Mouse (Mus musculus) kidney, postnatal 0 days (tissue): ENCODE data around the gene Mrvi1. TPM values are rescaled to one million over a fixed set of nuclear protein-coding genes. Genes with fewer than 3 reads are reported as not detected.

Experiments used
- ATAC-seq: fragments of 200-750 bp; cut with Nextera tagmentation; replicated peaks from 2 replicates; pipeline ENCODE4 v1.8.0; 2017; ENCODE audit warnings: low read depth, moderate number of reproducible peaks, moderate TSS enrichment, moderate library complexity; ENCODE audit not compliant: low FRiP score
- DNase-seq: peaks from one replicate; pipeline ENCODE4 v3.0.0-alpha.2; 2016; ENCODE audit warnings: low spot score
- H3K27ac ChIP-seq: fragments of 300-500 bp; sonication (generic); 2 replicates; pipeline ENCODE4 v1.5.1; 2014; ENCODE audit warnings: mild to moderate bottlenecking
- H3K27me3 ChIP-seq: fragments of 300-500 bp; sonication (generic); 2 replicates; pipeline ENCODE4 v1.6.1; 2014; ENCODE audit warnings: low read length, mixed read lengths; ENCODE audit not compliant: insufficient read depth
- H3K36me3 ChIP-seq: fragments of 300-500 bp; sonication (generic); 2 replicates; pipeline ENCODE4 v1.6.1; 2014; ENCODE audit warnings: low read length, mixed read lengths; ENCODE audit not compliant: insufficient read depth
- H3K4me1 ChIP-seq: fragments of 300-500 bp; sonication (generic); replicated peaks from 2 replicates; pipeline ENCODE4 v1.6.1; 2014; ENCODE audit warnings: antibody characterized with exemption, low read length, mixed read lengths; ENCODE audit not compliant: insufficient read depth
- H3K4me2 ChIP-seq: fragments of 300-500 bp; sonication (generic); 2 replicates; pipeline ENCODE4 v1.6.1; 2014; ENCODE audit warnings: mild to moderate bottlenecking, low read length, moderate library complexity, mixed read lengths
- H3K4me3 ChIP-seq: fragments of 300-500 bp; sonication (generic); replicated peaks from 2 replicates; pipeline ENCODE4 v1.5.1; 2014; ENCODE audit warnings: low read depth, low read length
- H3K9ac ChIP-seq: fragments of 300-500 bp; sonication (generic); 2 replicates; pipeline ENCODE4 v1.6.1; 2014; ENCODE audit warnings: low read depth, low read length
- H3K9me3 ChIP-seq: fragments of 300-500 bp; sonication (generic); replicated peaks from 2 replicates; pipeline ENCODE4 v1.6.1; 2016; ENCODE audit warnings: low read length, inconsistent platforms, mixed read lengths
- CTCF ChIP-seq: IDR thresholded peaks from 2 replicates; pipeline ENCODE4 v1.5.1; 2016; ENCODE audit warnings: antibody characterized with exemption, low read depth, mild to moderate bottlenecking, moderate library complexity
- WGBS: fragments of 180-500 bp; shearing (Covaris S2); extraction: QIAGEN DNeasy Blood & Tissue Kit; methylation state at CpG from one replicate; pipeline ENCODE4 v1.1.7; 2014; 5-methylcytosine and 5-hydroxymethylcytosine counted together
- polyA plus RNA-seq: library from polyadenylated mRNA; unstranded; fragments of >200 nt; fragmentation: Nextera tagmentation; extraction: Ambion mirVana; gene quantifications from 2 replicates; pipeline ENCODE4 v1.2.1, GENCODE M21; 2015

Gene Mrvi1
- polyA plus RNA-seq, 1 experiment from 2014 or later: 9.5 TPM

DNA sequence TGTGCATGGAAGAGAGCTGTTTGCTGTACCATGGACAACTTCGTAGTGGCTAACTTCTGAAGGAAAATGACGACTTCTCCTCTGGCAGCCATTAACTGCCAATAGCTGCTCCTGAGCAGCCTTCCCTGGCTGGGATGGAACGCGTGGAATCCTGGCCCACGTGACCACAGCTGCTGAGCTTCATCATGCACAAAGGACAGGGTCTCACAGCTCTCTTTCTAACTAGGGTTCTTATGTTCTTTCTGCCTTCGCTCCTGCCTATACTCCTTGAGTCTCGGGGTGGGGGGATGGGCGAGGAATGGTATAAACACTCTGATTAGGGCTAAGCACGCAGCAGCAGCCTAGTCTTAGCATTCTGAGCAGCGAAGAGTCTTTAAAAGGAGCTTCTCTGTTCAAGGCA lies 117.2 kb downstream of the Mrvi1 start:
- Histone ChIP-seq H3K4me3 (no peak overlapping the region), H3K27ac (no peak overlapping the region), H3K36me3 (no peaks in the 10 kb centered on the region), H3K27me3 (no peaks in the 10 kb centered on the region), H3K4me1 (no peaks in the 10 kb centered on the region), H3K4me2 (no peak overlapping the region), H3K9me3 (no peaks in the 10 kb centered on the region), H3K9ac (no peak overlapping the region)
- no peak for ATAC-seq
- no peak for TF ChIP-seq CTCF
- WGBS: 38% methylated on average over 10 of the region's 10 CpGs
- peak; percentile 31 for DNase-seq

DNA sequence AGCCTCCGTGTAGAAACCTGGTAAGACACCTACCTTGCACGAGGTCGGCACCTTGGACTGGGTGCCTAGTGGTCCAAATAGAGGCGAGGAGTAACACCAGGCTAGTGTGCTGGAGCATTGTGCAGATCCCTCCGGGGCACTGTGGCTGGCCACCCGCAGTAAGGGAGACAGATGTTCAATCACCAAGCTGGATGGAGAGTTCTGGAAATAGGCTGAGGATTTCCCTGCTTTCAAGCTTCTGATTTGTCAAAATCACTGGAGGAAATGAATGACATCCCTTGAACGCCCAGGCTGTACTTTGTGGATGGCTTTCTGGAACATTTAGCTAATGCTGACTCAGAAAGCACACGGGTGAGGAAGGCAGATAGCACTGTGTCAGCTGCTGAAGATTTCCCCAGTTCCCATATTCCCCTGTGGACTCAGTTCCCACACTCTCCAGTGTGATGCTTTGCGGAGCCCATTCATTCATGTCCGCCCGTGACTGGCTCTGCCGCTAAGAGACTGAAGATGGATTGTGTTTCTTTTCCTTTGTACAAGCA lies 119.4 kb downstream of the Mrvi1 start, which contains the start of gene Lyve1:
Gene Lyve1 (minus strand): TSS at position 489 of the 539 bp plus-strand sequence.
- Histone ChIP-seq H3K36me3 (no peaks in the 10 kb centered on the region), H3K9ac (no peak within 1 kb of the TSS), H3K4me1 (no peaks in the 10 kb centered on the region), H3K4me3 (no peak within 1 kb of the TSS), H3K27ac (no peak within 1 kb of the TSS), H3K4me2 (no peak within 1 kb of the TSS), H3K27me3 (no peaks in the 10 kb centered on the region), H3K9me3 (no peaks in the 10 kb centered on the region)
- no peak for TF ChIP-seq CTCF
- WGBS: 57% methylated on average over 12 of the region's 12 CpGs
- ATAC-seq (no peak), DNase-seq (no peak)

DNA sequence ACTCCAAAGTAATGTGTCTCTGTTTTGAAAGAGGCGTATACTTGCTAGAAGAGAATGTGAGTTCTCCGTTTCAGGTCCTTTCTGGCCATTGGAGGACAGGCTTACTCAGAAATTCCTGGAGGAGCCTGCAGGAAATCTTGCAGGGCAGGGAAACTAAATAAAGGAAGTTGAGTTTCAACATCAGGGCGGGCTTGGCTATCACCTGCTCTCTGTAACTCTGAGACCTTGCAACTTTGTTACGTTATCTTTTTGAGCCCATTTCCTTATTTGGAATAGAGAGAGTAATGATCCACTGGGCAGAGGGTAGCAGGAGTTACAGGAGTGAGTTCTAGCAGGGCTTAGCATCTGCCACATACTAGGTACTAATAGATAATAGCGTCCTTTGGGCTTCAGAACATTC lies 122.1 kb downstream of the Mrvi1 start:
- H3K4me1 ChIP-seq: no peaks in the 10 kb centered on the region
- H3K36me3 ChIP-seq: no peaks in the 10 kb centered on the region
- no peak overlapping the region for H3K4me3 ChIP-seq
- no peak overlapping the region for H3K27ac ChIP-seq
- 34% methylated on average over 5 of the region's 5 CpGs for WGBS
- H3K9ac ChIP-seq: no peak overlapping the region
- ATAC-seq (no peak), DNase-seq (no peak)
- no peaks in the 10 kb centered on the region for H3K9me3 ChIP-seq
- no peak overlapping the region for H3K4me2 ChIP-seq
- no peaks in the 10 kb centered on the region for H3K27me3 ChIP-seq
- no peak for TF ChIP-seq CTCF

DNA sequence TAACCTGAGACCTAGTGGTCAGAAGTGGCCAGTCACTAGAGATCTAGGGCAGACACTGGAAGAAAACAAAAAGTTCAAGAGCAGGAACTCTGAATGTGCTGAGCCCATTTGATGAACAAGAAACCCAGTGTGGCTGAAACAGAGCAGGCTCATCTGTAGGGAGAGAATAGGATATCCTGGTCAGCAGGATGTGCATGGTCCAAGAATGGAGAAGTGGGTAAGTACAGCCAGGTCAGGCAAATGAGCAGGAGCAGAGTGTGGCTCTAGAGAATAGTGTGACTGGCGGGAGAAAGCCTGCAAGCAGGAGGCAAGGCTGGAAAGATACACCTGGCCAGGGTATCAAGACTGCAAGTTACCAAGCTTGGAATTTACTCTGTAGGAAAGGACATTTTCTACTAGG lies 126.7 kb downstream of the Mrvi1 start:
- DNase-seq (no peak), ATAC-seq (no peak)
- no peaks in the 10 kb centered on the region for H3K36me3 ChIP-seq
- no peak overlapping the region for H3K9ac ChIP-seq
- no peaks in the 10 kb centered on the region for H3K27me3 ChIP-seq
- 84% methylated on average over 1 of the region's 1 CpGs for WGBS
- H3K4me3 ChIP-seq: no peak overlapping the region
- no peak for TF ChIP-seq CTCF
- no peak overlapping the region for H3K4me2 ChIP-seq
- H3K27ac ChIP-seq: peak overlapping the region; percentile 54
- H3K4me1 ChIP-seq: peaks cover 4% of the 10 kb centered on the region; the same call in 1 of the 2 replicates
- no peaks in the 10 kb centered on the region for H3K9me3 ChIP-seq

DNA sequence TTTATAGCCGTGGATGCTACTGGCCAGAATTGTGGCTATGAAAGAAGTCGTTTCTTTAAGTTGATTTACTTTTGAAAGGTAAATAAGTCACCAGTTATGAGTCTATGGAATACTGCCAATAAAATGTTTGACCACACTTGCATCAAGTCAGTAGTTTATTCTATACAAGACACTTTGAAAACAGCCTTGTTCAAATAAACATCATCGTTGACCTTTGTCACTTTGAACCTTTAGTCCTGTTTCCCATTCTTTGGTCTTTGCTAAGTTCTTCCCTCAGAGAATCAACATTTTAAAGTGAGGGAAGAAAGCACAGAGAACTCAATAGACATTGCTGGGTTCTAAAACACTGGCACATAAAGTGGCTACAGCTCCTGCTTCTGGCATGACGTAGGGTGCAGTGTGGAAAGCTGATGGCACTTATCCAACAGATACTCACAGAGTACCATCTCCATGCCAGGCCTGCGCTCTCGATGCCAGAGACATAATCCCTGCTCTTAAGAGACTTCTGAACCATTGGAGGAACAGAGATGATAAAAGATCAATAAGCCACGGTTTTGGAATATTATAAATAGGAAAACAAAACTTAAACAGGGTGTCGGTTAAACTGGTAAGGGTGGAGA lies 127.2 kb downstream of the Mrvi1 start:
- no peak for TF ChIP-seq CTCF
- no peaks in the 10 kb centered on the region for H3K36me3 ChIP-seq
- peak overlapping the region; percentile 54 for H3K27ac ChIP-seq
- H3K9ac ChIP-seq: no peak overlapping the region
- ATAC-seq (peak; percentile 29; the same call in 1 of the 2 replicates), DNase-seq (peak; percentile 87)
- peaks cover 4% of the 10 kb centered on the region; the same call in 1 of the 2 replicates for H3K4me1 ChIP-seq
- H3K4me3 ChIP-seq: no peak overlapping the region
- H3K9me3 ChIP-seq: no peaks in the 10 kb centered on the region
- no peak overlapping the region for H3K4me2 ChIP-seq
- WGBS: 61% methylated on average over 8 of the region's 8 CpGs
- H3K27me3 ChIP-seq: no peaks in the 10 kb centered on the region

DNA sequence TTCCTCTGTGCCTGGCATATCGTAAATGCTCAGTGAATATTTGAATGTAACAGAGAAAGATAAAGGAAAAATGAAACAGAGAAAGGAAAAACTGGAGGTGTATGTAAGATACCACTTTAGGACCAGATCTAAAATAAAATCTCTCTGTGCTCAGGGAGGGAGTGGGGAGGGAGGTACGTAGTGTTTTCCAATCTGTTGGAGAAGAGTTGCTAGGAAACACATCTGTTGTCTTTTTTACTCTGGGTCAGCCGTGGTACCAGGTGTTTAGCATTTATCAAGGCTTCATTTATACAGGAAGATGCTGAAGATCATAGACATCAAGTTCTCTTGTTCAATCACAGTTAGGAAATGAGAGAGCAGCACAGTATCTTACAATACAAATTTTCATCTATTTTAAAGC lies 127.7 kb downstream of the Mrvi1 start:
- ATAC-seq: peak; percentile 17; the same call in 1 of the 2 replicates
- no peaks in the 10 kb centered on the region for H3K27me3 ChIP-seq
- no peaks in the 10 kb centered on the region for H3K36me3 ChIP-seq
- H3K4me1 ChIP-seq: peaks cover 4% of the 10 kb centered on the region; the same call in 1 of the 2 replicates
- H3K4me3 ChIP-seq: no peak overlapping the region
- no peaks in the 10 kb centered on the region for H3K9me3 ChIP-seq
- H3K4me2 ChIP-seq: no peak overlapping the region
- no peak for DNase-seq
- no peak overlapping the region for H3K27ac ChIP-seq
- 47% methylated on average over 3 of the region's 3 CpGs for WGBS
- no peak for TF ChIP-seq CTCF
- no peak overlapping the region for H3K9ac ChIP-seq

DNA sequence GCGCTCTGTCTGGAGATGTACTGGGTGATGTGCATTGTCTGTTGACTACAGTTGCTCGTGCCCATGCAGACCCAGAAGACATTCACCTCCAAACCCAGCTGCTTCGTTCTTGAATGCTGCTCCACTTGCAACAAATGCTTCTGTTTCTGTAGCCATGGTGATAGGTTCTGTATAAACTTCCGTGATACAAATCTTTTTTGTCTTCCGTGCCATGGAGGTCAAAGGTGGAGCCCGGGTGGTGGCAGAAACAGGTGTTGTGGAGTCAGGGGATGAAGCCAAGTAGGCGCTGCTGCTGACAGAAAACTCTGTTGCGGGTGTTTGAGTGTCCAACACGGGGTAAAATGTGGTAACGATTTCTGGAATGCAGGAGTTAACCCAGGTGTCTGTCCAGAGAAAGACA lies 128.7 kb downstream of the Mrvi1 start:
- H3K9ac ChIP-seq: no peak overlapping the region
- WGBS: 53% methylated on average over 10 of the region's 10 CpGs
- H3K9me3 ChIP-seq: no peaks in the 10 kb centered on the region
- H3K36me3 ChIP-seq: no peaks in the 10 kb centered on the region
- H3K4me3 ChIP-seq: no peak overlapping the region
- H3K4me1 ChIP-seq: peaks cover 4% of the 10 kb centered on the region; the same call in 1 of the 2 replicates
- H3K4me2 ChIP-seq: no peak overlapping the region
- H3K27me3 ChIP-seq: no peaks in the 10 kb centered on the region
- no peak overlapping the region for H3K27ac ChIP-seq
- no peak for TF ChIP-seq CTCF
- no peak for ATAC-seq
- DNase-seq: no peak
